Mouse (Mus musculus): ENCODE measurements at regions not wholly inside any gene's neighbourhood (a gene's known extent, or its start where the extent isn't known, plus 50 kb on each side); places are given as distances from the start of the nearest gene placed in this dataset.

GRCm38 (mm10) chr5:90030737-90031136 is 147.6 kb upstream of the Adamts3 start:
- DNase-seq (ENCODE audit: low spot score in 2 of 2), result no peak

GRCm38 (mm10) chr5:90029751-90030150 is 146.6 kb upstream of the Adamts3 start:
- DNase-seq (ENCODE audit: low spot score in 2 of 2), result no peak

GRCm38 (mm10) chr5:90026835-90027753 is 144.0 kb upstream of the Adamts3 start:
- peak; percentile 12 for DNase-seq (ENCODE audit: low spot score in 2 of 2)

GRCm38 (mm10) chr5:90021447-90021846 is 138.3 kb upstream of the Adamts3 start:
- no peak for DNase-seq (ENCODE audit: low spot score in 2 of 2)

- DNase-seq (ENCODE audit: low spot score in 2 of 2), result no peak
Measured at GRCm38 (mm10) chr5:90000758-90001157, 117.6 kb upstream of the Adamts3 start.

- no peak for DNase-seq (ENCODE audit: low spot score in 2 of 2)
Measured at GRCm38 (mm10) chr5:89991568-89991967, 108.4 kb upstream of the Adamts3 start.

DNA sequence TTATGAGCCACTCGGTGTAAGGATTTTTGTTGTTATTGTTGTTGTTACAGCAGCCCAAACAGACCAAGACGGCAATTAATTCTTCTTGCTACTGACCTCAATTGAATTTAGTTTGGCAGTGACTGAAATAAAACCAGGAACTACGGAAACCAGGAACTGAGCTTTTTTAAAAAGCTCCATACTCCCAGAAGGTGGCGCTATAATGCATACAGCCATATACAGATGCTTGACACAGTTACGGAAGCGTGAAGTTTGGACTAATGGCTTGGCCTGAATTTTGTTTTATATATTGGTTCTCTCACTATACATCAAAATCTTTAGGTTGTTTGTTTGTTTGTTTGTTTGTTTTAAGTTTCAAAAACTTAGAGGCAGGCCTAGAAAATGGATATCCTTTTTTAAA is 98.5 kb upstream of the Adamts3 start:
- DNase-seq (ENCODE audit: low spot score in 2 of 2), result no peak

DNA sequence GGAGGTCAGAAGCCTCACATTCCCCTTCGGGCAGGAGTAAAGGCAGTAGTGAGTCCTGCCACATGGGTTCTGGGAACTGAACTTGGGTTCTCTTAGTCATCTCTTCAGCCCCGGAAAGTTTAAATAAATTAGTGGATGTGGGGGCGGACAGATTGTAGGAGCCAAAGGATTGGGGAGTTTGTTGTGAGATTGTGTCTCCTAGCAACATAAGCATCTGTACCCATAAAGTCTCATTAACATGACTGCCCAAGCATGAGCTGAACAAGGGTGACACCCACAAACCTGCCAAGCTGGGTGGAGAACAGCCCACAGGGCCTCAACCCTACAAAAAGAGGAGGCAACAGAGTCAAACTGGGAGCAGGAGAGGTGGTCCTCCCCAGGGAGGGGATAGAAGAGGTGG is 97.1 kb upstream of the Adamts3 start:
- DNase-seq (ENCODE audit: low spot score in 2 of 2), result peak; percentile 11 to 13

DNA sequence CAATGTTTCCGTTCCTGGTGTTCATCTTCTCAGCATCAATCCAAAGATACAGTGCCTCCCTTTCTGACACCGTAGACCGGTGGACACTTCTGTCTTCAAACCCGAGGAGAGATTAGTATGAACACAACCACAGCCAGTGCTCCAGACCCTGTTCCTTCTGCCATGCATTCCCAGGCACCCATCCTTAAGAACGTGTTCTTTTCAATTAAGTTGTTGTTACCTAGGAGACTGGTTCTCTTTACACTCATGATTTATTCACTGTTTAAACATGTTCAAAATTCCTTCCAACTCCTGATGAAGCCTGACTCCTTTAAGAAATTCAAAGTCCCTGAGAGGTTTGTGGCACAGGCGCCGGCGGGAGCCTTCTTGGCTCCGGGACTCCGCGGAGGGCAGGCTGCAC is 69.5 kb upstream of the Adamts3 start:
- DNase-seq (ENCODE audit: low spot score in 2 of 2), result no peak

- no peak for DNase-seq (ENCODE audit: low spot score in 2 of 2)
Measured at GRCm38 (mm10) chr5:89945660-89945925, 62.5 kb upstream of the Adamts3 start.

GRCm38 (mm10) chr5:89944855-89945659 is 61.9 kb upstream of the Adamts3 start:
- DNase-seq (ENCODE audit: low spot score in 2 of 2), result no peak

DNA sequence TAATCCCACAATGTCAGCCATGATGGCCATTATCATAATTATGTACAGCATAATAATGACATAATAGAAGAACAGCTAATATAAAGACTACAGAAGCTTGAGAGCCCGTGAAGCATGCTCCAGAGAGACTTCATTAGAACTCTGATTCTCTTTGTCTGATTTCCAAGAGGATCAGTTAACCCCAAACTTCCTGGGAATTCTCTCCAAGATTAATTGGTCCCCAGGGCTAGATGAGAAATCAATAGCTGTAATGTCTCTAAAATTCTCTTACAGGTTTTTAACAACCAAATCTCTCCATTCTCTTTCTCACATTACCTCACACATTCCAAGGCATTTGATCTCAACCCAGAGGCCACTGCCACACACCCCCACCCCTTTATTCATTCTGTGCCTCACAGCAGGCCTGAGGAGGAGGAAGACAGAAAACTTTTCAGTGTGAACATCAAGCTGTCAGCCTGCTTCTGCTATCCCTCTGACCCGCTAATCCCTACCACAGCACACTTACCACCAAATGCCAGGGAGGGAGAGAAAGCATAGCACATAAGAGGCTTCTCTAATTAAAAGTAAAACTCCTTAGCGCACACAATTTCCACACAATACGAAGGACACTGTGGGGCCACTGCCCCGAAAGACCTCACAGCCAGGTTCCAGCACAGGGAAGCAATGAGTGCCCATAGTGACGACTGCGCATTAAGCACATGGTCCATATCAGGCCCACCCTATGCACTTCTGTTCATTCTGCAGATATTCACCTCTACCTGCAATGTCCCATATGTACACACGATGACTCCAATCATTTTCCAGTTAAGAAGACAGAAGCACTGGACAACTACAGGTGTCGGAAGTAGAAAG is 60.4 kb upstream of the Adamts3 start:
- no peak for DNase-seq (ENCODE audit: low spot score in 2 of 2)

GRCm38 (mm10) chr5:89942244-89942643 is 59.1 kb upstream of the Adamts3 start:
- no peak for DNase-seq (ENCODE audit: low spot score in 2 of 2)

GRCm38 (mm10) chr5:89932999-89933398 is 49.9 kb upstream of the Adamts3 start:
- no peak for DNase-seq (ENCODE audit: low spot score in 2 of 2)

Data from layer of hippocampus, adult 8-10 months (tissue).